Mouse (Mus musculus): ENCODE results near the gene Apoa4. TPM values are rescaled to one million over a fixed set of nuclear protein-coding genes. Genes with fewer than 3 reads are reported as not detected.
A peak's percentile ranks its signal among the peaks of the same experiment; 100 is the strongest.

The Apoa4 gene
- polyA plus RNA-seq, 1 experiment from 2014 or later, result not detected

GRCm38 (mm10) chr9:46256658-46257385, 16.3 kb downstream of the Apoa4 start:
- Histone ChIP-seq H3K27ac (ENCODE audit: low read depth, low read length) (no peak overlapping the region), H3K9ac (ENCODE audit: low read length) (no peak overlapping the region), H3K9me3 (ENCODE audit: control insufficient read depth, low read length) (no peaks in the 10 kb centered on the region), H3K4me3 (ENCODE audit: low read depth, low read length) (no peak overlapping the region), H3K36me3 (ENCODE audit: control insufficient read depth, insufficient read depth, low read length) (no peaks in the 10 kb centered on the region), H3K27me3 (ENCODE audit: control insufficient read depth, insufficient read depth, low read length) (no peaks in the 10 kb centered on the region), H3K4me2 (ENCODE audit: low read depth, low read length, severe bottlenecking) (no peak overlapping the region), H3K4me1 (replicated peaks; ENCODE audit: control insufficient read depth, insufficient read depth, low read length) (no peaks in the 10 kb centered on the region)
- DNase-seq (ENCODE audit: low spot score), result no peak
- ATAC-seq (replicated peaks; ENCODE audit: low FRiP score), result no peak
- 91% methylated on average over 10 of the region's 10 CpGs for WGBS

- H3K4me1 ChIP-seq (replicated peaks; ENCODE audit: control insufficient read depth, insufficient read depth, low read length), result no peaks in the 10 kb centered on the region
- H3K27me3 ChIP-seq (ENCODE audit: control insufficient read depth, insufficient read depth, low read length), result no peaks in the 10 kb centered on the region
- H3K9me3 ChIP-seq (ENCODE audit: control insufficient read depth, low read length), result no peaks in the 10 kb centered on the region
- WGBS, result 87% methylated on average over 3 of the region's 3 CpGs
- H3K4me3 ChIP-seq (ENCODE audit: low read depth, low read length), result no peak overlapping the region
- no peak overlapping the region for H3K4me2 ChIP-seq (ENCODE audit: low read depth, low read length, severe bottlenecking)
- H3K9ac ChIP-seq (ENCODE audit: low read length), result no peak overlapping the region
- H3K27ac ChIP-seq (ENCODE audit: low read depth, low read length), result no peak overlapping the region
- DNase-seq (ENCODE audit: low spot score) (no peak), ATAC-seq (replicated peaks; ENCODE audit: low FRiP score) (no peak)
- H3K36me3 ChIP-seq (ENCODE audit: control insufficient read depth, insufficient read depth, low read length), result no peaks in the 10 kb centered on the region
Measured at GRCm38 (mm10) chr9:46257546-46257945, 17.1 kb downstream of the Apoa4 start.

- Histone ChIP-seq H3K9me3 (ENCODE audit: control insufficient read depth, low read length) (no peaks in the 10 kb centered on the region), H3K4me2 (ENCODE audit: low read depth, low read length, severe bottlenecking) (no peak overlapping the region), H3K9ac (ENCODE audit: low read length) (no peak overlapping the region), H3K4me1 (replicated peaks; ENCODE audit: control insufficient read depth, insufficient read depth, low read length) (no peaks in the 10 kb centered on the region), H3K36me3 (ENCODE audit: control insufficient read depth, insufficient read depth, low read length) (no peaks in the 10 kb centered on the region), H3K4me3 (ENCODE audit: low read depth, low read length) (no peak overlapping the region), H3K27ac (ENCODE audit: low read depth, low read length) (no peak overlapping the region), H3K27me3 (ENCODE audit: control insufficient read depth, insufficient read depth, low read length) (no peaks in the 10 kb centered on the region)
- WGBS, result 87% methylated on average over 6 of the region's 6 CpGs
- no peak for DNase-seq (ENCODE audit: low spot score)
- no peak for ATAC-seq (replicated peaks; ENCODE audit: low FRiP score)
Measured at GRCm38 (mm10) chr9:46259111-46259510, 18.6 kb downstream of the Apoa4 start.

- DNase-seq (ENCODE audit: low spot score), result no peak
- Histone ChIP-seq H3K9ac (ENCODE audit: low read length) (no peak overlapping the region), H3K4me3 (ENCODE audit: low read depth, low read length) (no peak overlapping the region), H3K9me3 (ENCODE audit: control insufficient read depth, low read length) (no peaks in the 10 kb centered on the region), H3K27ac (ENCODE audit: low read depth, low read length) (no peak overlapping the region), H3K27me3 (ENCODE audit: control insufficient read depth, insufficient read depth, low read length) (no peaks in the 10 kb centered on the region), H3K4me2 (ENCODE audit: low read depth, low read length, severe bottlenecking) (no peak overlapping the region), H3K36me3 (ENCODE audit: control insufficient read depth, insufficient read depth, low read length) (no peaks in the 10 kb centered on the region), H3K4me1 (replicated peaks; ENCODE audit: control insufficient read depth, insufficient read depth, low read length) (no peaks in the 10 kb centered on the region)
- ATAC-seq (replicated peaks; ENCODE audit: low FRiP score), result no peak
- WGBS, result 89% methylated on average over 7 of the region's 7 CpGs
Measured at GRCm38 (mm10) chr9:46261131-46261530, 20.6 kb downstream of the Apoa4 start.

GRCm38 (mm10) chr9:46268343-46268873, 27.9 kb downstream of the Apoa4 start, which contains the start of gene Apoa5:
Gene Apoa5, plus strand, starts transcription at chr9:46268633.
- WGBS, result 59% methylated on average over 7 of the region's 7 CpGs

GRCm38 (mm10) chr9:46269125-46269524, 28.6 kb downstream of the Apoa4 start:
- Histone ChIP-seq H3K9me3 (ENCODE audit: control insufficient read depth, low read length) (no peaks in the 10 kb centered on the region), H3K4me3 (ENCODE audit: low read depth, low read length) (no peak overlapping the region), H3K4me1 (replicated peaks; ENCODE audit: control insufficient read depth, insufficient read depth, low read length) (peaks cover 9% of the 10 kb centered on the region; the same call in 1 of the 2 replicates), H3K9ac (ENCODE audit: low read length) (no peak overlapping the region), H3K27ac (ENCODE audit: low read depth, low read length) (no peak overlapping the region), H3K27me3 (ENCODE audit: control insufficient read depth, insufficient read depth, low read length) (peaks cover 3% of the 10 kb centered on the region; the same call in 1 of the 2 replicates), H3K36me3 (ENCODE audit: control insufficient read depth, insufficient read depth, low read length) (no peaks in the 10 kb centered on the region), H3K4me2 (ENCODE audit: low read depth, low read length, severe bottlenecking) (no peak overlapping the region)
- WGBS, result 84% methylated on average over 5 of the region's 5 CpGs
- DNase-seq (ENCODE audit: low spot score), result no peak
- no peak for ATAC-seq (replicated peaks; ENCODE audit: low FRiP score)

More at GRCm38 (mm10) chr9:46268343-46268873, 27.9 kb downstream of the Apoa4 start, which contains the start of gene Apoa5:
- ATAC-seq (replicated peaks; ENCODE audit: low FRiP score), result no peak
- H3K9ac ChIP-seq (ENCODE audit: low read length), result no peak within 1 kb of the TSS
- no peak for DNase-seq (ENCODE audit: low spot score)
- H3K4me2 ChIP-seq (ENCODE audit: low read depth, low read length, severe bottlenecking), result no peak within 1 kb of the TSS
- H3K27ac ChIP-seq (ENCODE audit: low read depth, low read length), result no peak within 1 kb of the TSS
- no peaks in the 10 kb centered on the region for H3K36me3 ChIP-seq (ENCODE audit: control insufficient read depth, insufficient read depth, low read length)
- H3K9me3 ChIP-seq (ENCODE audit: control insufficient read depth, low read length), result no peaks in the 10 kb centered on the region
- H3K4me3 ChIP-seq (ENCODE audit: low read depth, low read length), result no peak within 1 kb of the TSS
- H3K27me3 ChIP-seq (ENCODE audit: control insufficient read depth, insufficient read depth, low read length), result peaks cover 3% of the 10 kb centered on the region; the same call in 1 of the 2 replicates
- 0 out of 2 replicates have a peak, but pooled peaks cover 3% of the 10 kb centered on the region for H3K4me1 ChIP-seq (replicated peaks; ENCODE audit: control insufficient read depth, insufficient read depth, low read length)

- 96% methylated on average over 4 of the region's 4 CpGs for WGBS
- H3K27me3 ChIP-seq (ENCODE audit: control insufficient read depth, insufficient read depth, low read length), result peaks cover 3% of the 10 kb centered on the region; the same call in 1 of the 2 replicates
- no peak overlapping the region for H3K4me2 ChIP-seq (ENCODE audit: low read depth, low read length, severe bottlenecking)
- no peak overlapping the region for H3K4me3 ChIP-seq (ENCODE audit: low read depth, low read length)
- ATAC-seq (replicated peaks; ENCODE audit: low FRiP score), result no peak
- H3K36me3 ChIP-seq (ENCODE audit: control insufficient read depth, insufficient read depth, low read length), result peaks cover 3% of the 10 kb centered on the region; the same call in 1 of the 2 replicates
- no peak overlapping the region for H3K9ac ChIP-seq (ENCODE audit: low read length)
- H3K27ac ChIP-seq (ENCODE audit: low read depth, low read length), result no peak overlapping the region
- H3K9me3 ChIP-seq (ENCODE audit: control insufficient read depth, low read length), result no peaks in the 10 kb centered on the region
- peaks cover 9% of the 10 kb centered on the region; the same call in 1 of the 2 replicates for H3K4me1 ChIP-seq (replicated peaks; ENCODE audit: control insufficient read depth, insufficient read depth, low read length)
- DNase-seq (ENCODE audit: low spot score), result no peak
Measured at GRCm38 (mm10) chr9:46270782-46271181, 30.3 kb downstream of the Apoa4 start.

GRCm38 (mm10) chr9:46272070-46272469, 31.6 kb downstream of the Apoa4 start:
- peak overlapping the region; percentile 92; the same call in 1 of the 2 replicates for H3K4me2 ChIP-seq (ENCODE audit: low read depth, low read length, severe bottlenecking)
- H3K9ac ChIP-seq (ENCODE audit: low read length), result no peak overlapping the region
- H3K4me1 ChIP-seq (replicated peaks; ENCODE audit: control insufficient read depth, insufficient read depth, low read length), result peaks cover 9% of the 10 kb centered on the region; the same call in 1 of the 2 replicates
- no peaks in the 10 kb centered on the region for H3K9me3 ChIP-seq (ENCODE audit: control insufficient read depth, low read length)
- H3K27ac ChIP-seq (ENCODE audit: low read depth, low read length), result no peak overlapping the region
- peaks cover 3% of the 10 kb centered on the region; the same call in 1 of the 2 replicates for H3K27me3 ChIP-seq (ENCODE audit: control insufficient read depth, insufficient read depth, low read length)
- no peak for DNase-seq (ENCODE audit: low spot score)
- peak overlapping the region; percentile 80; the same call in 1 of the 2 replicates for H3K4me3 ChIP-seq (ENCODE audit: low read depth, low read length)
- ATAC-seq (replicated peaks; ENCODE audit: low FRiP score), result no peak
- H3K36me3 ChIP-seq (ENCODE audit: control insufficient read depth, insufficient read depth, low read length), result peaks cover 3% of the 10 kb centered on the region; the same call in 1 of the 2 replicates
- 87% methylated on average over 9 of the region's 9 CpGs for WGBS
